Mouse (Mus musculus): ENCODE measurements at regions not wholly inside any gene's neighbourhood (a gene's known extent, or its start where the extent isn't known, plus 50 kb on each side); places are given as distances from the start of the nearest gene placed in this dataset.

- no peak for DNase-seq
Measured at GRCm38 (mm10) chr13:25857096-25857495, 586.8 kb upstream of the Nrsn1 start.

- no peak for DNase-seq
Measured at GRCm38 (mm10) chr13:25856549-25856948, 586.2 kb upstream of the Nrsn1 start.

- no peak for DNase-seq
Measured at GRCm38 (mm10) chr13:25848156-25848555, 577.9 kb upstream of the Nrsn1 start.

DNA sequence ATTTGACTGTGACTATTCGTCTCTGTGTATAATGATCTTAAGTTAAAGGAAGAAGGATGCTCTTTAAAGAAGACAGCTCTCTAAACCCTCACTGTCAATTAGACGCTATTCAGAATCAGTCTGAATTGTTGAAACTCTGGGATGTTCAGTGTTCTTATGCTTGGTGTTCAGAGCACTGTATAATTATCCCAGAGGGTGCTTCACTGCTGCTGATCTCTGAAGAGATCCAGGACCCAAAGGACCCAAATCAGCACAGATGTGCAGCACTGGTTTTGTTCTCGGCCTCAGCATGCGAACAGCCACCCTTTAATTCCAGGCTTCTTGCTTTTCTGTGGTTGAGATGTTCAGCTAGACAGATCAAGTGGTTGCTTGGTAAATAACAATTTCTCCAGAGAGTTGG lies 567.9 kb upstream of the Nrsn1 start:
- DNase-seq, result no peak

DNA sequence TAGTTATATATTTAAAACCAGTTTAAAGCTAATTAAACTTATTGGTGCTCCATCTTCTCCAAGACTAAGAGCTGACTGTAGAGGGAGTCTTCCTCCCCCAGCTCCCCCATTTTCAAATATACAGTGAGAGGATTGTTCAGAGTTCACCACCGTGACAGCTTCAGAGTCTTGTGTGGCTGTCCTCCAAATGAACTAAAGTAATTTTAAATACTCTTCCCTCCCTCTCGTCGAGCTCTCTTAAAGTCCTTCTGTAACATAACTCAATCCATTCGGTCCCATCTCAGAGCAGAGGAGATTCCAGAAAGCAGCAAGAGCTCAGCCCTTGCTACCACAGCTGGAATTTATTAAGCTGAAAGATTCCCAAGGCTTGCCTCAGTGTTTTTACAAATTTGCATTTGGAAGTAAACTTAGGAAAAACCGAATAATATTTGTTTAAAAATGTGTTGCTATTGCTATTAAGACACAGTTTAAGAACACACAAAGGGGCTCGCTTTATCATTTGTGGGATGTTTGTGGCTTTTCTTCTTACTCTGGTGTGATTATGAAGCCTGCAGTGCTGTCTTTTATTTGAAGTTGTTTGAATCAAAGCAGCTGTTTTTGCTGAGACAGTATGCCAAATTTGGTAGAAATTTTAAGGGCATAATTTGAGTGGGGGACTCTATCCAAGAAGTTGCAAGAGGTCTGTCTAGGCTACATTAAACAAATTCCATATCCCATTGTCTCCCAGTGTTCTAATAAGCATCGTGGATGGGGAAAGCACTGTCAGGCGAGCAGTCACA lies 559.0 kb upstream of the Nrsn1 start:
- DNase-seq, result no peak

DNA sequence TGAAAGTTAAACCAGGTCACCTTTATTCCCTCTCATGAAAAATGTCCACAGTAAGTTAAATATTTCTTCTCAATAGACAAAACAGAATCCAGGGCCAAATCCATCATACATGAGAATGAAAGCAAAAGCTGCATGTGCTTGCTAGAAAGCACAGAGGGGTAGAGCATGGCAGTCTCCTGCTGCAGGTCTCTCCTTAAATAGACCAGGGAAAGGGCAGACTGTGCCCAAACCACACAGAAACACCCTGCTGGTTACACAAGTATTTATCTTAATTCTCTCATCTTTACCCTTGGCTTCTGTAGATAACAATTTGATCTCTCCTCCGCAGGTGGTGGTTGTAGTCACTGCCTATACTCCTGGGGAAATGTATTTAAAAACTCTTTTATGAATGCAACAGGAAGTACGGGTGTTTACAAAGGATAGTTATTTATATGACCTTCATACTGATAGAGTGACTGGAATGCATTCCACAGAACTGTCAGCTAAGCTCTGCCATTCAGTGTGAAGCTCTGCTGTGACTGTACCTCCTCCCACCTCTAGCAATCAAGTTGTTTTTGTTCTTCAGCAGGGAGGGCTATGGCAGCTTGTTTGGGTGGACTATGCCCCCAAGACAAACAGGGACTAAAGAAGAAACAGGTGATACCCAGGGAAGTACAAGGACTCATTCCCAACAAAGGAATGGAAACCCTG lies 538.4 kb upstream of the Nrsn1 start:
- DNase-seq, result no peak

DNA sequence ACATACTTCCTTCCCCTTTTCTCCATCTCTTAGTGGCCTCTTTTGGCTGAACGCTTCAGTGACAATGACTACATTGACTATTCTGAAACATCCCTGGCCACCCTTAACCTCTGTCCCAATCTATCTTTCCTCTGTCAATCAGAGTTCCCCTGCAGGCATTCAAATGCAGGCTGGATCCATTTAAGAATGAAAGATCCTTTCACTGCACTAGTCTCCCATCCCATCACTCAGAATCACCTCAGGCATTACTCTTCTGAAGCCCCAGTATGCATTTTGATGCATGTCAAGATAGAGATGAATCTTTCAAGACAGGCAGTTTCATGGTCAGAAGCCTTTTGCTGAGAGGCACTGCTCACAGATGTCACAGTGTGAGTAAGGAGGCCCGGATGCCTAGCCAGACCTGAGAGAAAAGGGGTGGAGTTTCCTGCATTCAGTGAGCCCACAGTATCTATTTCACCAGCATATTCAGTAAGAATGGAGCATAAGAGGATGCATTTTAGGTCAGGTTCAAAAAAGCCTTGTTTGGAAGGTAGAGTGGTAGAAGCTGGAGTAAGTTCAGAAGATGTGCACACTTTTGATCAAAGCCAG lies 523.0 kb upstream of the Nrsn1 start:
- DNase-seq, result no peak

- no peak for DNase-seq
Measured at GRCm38 (mm10) chr13:25781161-25781560, 510.9 kb upstream of the Nrsn1 start.

GRCm38 (mm10) chr13:25777706-25778105 lies 507.4 kb upstream of the Nrsn1 start:
- DNase-seq, result no peak

DNA sequence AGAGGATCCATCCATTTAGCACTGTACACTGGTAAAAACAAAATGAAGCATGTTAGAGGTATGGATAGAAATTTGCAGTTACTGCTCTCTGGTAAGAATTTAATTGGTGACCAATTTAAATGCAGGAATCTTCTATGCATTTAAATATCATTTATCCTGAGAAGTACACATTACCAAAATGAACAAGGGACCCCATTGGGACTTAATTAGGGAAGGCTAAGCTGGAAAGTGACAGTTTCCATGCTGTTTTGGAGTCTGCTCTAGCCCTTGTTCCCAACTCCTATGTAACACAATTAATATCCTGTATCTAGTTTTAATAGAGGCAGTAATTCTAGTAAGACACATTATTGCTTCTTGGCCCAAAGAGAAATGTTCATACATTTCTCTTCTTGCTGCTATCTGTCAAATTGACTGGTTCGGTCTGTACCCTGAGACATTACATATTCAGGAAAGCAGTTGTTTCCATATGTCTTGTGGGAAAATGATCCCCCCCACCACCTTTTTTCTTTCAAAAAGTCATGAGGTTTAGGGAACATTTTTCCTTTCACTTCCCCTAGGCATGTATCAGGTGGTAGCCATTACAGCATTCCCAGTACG lies 504.4 kb upstream of the Nrsn1 start:
- no peak for DNase-seq

DNA sequence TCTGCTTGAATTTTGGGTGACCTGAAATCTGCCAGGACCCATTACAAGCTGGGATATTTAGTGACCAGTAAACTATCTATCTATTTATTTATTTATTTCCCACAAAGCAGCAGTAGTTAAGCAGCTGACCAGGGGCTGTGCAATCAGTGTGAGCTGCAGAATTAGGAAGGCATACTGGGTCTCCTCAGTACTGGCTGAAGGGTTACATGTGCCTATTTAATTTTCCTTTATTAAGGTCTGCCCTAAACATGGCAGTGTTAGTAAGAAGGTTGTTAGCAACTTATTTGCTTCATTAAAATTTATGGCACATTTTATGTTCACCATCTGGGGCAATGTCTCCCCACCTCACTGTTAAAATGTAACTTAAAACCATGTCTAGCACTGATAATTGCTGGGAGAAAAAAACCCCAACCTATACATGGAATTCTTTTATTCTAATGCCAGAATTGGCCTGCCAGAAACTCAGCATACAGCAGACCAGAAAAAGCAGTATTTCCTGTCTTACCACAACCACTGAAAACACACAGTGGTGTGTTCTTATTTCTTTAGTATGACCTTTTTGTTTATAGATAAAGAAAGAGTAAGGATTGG lies 484.3 kb upstream of the Nrsn1 start:
- no peak for DNase-seq

DNA sequence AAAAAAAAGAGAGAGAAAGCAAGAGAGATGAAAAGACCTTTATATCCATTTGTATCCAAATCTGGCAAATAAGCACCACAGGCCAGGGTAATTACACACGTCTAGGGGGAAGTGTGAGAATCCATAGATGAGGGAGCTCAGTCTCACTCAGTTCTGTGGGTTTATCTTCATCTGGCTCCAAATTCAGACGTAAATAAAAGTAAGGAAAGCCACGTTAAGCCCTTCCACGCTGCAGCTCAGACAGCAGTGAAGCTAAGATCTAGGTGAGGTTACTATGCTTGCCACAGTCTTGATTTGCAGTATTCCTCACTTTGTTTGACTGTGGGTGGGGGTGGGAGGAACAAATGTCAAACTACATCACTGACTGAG lies 481.1 kb upstream of the Nrsn1 start:
- DNase-seq, result no peak

GRCm38 (mm10) chr13:25750460-25751408 lies 480.4 kb upstream of the Nrsn1 start:
- DNase-seq, result no peak

GRCm38 (mm10) chr13:25738601-25739000 lies 468.3 kb upstream of the Nrsn1 start:
- DNase-seq, result no peak

DNA sequence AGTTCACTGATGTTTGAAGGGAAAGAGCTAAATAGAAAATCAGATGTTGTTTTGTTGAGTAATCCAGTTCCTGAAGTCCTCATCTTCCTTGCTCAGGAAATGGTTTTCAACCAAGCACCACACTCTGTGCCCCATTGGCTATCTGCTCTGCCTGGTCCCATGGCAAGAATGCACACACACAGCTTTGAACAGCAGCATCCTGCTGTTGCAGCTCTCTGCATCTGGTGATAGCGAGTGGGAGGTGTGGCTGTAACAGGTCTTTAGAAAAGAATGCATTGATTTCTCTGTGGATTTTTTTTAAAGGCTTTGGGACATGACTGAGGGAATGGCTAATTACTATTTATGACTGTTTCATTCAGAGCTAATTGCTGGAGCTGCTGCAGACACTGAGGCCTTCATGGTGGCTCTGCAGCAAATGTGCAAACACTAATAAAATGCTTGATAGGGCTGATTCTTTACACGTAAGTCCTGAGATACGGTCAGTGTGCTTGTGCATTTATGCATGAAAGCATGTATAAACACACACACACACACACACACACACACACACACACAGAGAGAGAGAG lies 459.1 kb upstream of the Nrsn1 start:
- no peak for DNase-seq

DNA sequence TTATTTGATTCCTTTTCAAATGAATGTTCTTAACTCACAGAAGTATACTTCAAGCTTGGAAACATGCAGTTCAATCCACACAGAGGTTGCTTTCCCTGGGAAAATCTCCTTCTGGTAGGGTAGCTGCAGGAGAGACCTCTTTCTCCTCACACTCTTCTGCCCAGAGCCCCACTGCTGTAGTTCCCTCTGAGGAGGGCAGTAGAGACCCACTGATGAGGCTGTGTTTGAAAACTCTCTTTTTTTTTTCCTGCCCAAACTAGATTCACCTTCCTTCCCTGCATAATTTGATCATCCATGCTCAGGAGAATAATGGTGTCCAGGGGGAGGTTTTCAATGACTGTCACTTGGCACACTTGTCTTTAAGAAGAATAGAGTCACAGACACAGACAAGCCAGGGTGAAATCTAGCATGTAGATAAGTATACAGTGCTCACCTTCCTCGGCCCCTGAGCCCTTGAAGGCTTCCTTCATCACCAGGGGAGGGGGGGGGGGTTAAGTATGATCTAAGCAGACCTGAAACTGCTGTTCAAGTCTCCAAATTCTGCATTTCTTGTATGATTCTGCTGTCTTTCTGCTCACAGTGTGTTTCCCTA lies 457.3 kb upstream of the Nrsn1 start:
- DNase-seq, result no peak

DNA sequence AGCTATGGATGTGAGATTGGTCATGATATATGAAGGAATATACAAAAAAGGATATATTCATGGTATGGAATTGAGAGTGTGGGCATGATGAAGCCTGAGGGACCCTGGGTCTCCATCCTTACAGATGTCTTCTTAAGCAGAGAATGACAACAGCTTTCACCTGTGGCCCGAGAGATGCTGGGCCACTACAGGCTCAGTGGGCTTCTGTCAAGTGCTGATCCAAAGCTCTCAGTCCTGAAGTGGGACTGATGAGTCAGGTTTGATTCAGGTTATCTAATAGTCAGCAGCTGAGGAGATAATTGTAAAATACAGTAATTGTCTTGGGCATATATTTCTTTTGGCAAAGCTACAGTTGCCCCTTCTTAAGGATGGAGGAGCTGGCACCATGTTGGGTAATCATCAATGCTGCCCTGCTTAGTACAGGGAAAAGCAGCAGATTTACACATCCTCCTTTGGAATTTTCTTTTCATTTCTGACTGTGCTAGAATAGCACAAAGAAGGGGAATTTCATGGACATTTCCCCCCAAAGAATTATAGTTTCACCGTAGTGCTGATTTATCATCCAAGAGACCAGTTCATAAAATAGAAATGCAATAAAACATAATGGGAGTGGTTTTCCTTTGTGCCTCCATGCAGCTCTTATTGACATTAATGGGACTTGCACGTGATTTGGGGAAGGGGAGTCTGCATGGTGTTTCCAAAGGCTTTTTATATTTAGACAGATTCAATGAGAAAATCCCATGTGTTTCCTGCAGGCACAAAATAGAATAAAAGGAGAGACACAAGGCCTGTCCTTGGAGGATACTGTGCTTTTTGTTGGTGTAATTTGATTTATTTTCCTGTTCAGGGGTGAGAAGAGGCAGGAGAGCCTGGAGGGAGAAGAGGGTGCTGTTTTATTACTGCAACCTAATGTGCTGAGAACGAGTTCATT lies 452.6 kb upstream of the Nrsn1 start:
- DNase-seq, result no peak

DNA sequence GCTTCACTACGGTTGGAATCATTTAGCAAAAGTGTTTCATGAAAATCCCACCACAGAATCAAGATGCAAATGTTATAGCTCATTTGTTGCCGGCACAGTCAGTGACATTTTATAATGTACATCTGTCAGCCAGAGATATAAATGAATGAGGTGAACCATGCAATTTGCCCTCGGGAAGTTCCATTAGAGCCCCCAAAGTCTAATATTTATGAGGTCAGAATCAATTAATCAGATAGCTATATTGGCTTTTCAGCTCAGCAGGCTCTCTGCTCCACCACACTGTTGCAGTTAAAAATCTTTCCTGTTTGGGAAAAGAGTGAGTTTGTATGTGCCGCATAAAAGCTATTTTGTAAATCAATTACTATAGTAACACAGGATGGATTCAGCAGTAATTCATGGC lies 430.7 kb upstream of the Nrsn1 start:
- no peak for DNase-seq

- no peak for DNase-seq
Measured at GRCm38 (mm10) chr13:25695956-25696355, 425.7 kb upstream of the Nrsn1 start.

GRCm38 (mm10) chr13:25695017-25695604 lies 424.8 kb upstream of the Nrsn1 start:
- no peak for DNase-seq
